Mouse (Mus musculus): Measurements from ENCODE around the gene Snw1. TPM values are rescaled to one million over a fixed set of nuclear protein-coding genes. Genes with fewer than 3 reads are reported as not detected.

The Snw1 gene
- total and polyA plus RNA-seq, 2 experiments from 2014 or later: 20.9 to 68.1 TPM

DNA sequence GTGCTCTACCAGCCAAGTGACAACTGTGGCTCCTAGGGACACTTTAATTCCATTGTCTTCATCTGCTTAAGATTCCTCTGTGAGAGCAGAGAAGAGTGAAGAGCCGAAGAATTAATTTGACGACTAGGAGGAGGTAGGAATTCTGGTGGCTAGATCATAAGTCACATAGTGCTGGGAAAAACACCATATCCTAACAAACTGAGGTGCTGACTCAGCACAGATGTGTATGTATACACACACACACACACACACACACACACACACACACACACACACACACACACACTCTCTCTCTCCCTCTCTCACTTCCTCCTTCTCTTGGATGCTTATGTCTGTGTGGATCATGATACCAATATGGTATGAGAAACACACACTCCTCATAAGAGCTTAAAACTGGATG lies 43.8 kb downstream of the Snw1 start:
- Histone ChIP-seq H3K36me3 (replicated peaks; ENCODE audit: control insufficient read depth, insufficient read depth, low read length) (peaks cover 77% of the 10 kb centered on the region), H3K27ac (ENCODE audit: low read depth) (no peak overlapping the region), H3K4me2 (ENCODE audit: low read depth, low read length) (no peak overlapping the region), H3K4me1 (ENCODE audit: control insufficient read depth, insufficient read depth) (no peaks in the 10 kb centered on the region), H3K9ac (replicated peaks; ENCODE audit: low read depth, low read length) (no peak overlapping the region), H3K27me3 (ENCODE audit: control insufficient read depth, insufficient read depth, low read length) (no peaks in the 10 kb centered on the region), H3K4me3 (ENCODE audit: low read depth, low read length) (no peak overlapping the region), H3K9me3 (replicated peaks; ENCODE audit: control insufficient read depth, low read length) (no peaks in the 10 kb centered on the region)
- ATAC-seq (ENCODE audit: insufficient read depth, low read depth) (no peak), DNase-seq (ENCODE audit: low spot score) (no peak)
- TF ChIP-seq EP300 (IDR thresholded peaks at IDR 0.05; ENCODE audit: low read depth) (no peak), CTCF (IDR thresholded peaks at IDR 0.05; ENCODE audit: low read depth) (no peak)
- 89% methylated on average over 2 of the region's 2 CpGs for WGBS

DNA sequence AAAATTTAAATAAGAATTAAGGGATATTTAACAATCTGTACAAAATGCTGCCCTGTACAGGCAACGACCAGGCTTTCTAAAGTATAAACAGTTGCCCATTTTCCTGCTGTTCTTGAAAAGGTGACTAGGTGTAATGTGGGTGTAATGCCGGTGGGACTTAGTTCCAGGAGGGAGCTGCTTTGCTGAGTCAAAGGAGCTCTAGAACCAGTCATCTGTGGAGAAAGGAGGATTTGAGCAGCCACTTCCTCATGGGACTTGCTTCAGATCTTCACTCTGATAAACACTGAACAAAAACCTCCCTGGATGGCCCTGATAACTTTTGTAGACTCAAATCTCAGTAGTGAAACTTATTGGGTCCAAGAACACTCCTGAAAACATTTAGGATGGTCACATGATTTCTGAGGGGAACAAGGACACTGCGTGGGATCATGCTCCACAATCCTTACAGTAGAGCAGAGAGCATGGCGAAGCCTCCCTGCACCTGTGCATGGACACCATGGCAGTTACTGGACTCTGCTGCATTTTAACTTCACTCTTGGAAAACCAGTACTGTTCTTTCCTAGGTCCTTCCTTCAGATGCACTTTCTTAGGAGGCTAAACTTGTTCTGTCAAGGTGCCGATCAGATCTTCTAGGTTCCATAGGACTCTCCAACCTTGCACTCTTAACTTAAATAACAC lies 45.6 kb downstream of the Snw1 start:
- Histone ChIP-seq H3K9ac (replicated peaks; ENCODE audit: low read depth, low read length) (no peak overlapping the region), H3K36me3 (replicated peaks; ENCODE audit: control insufficient read depth, insufficient read depth, low read length) (peaks cover 64% of the 10 kb centered on the region), H3K4me1 (ENCODE audit: control insufficient read depth, insufficient read depth) (no peaks in the 10 kb centered on the region), H3K4me3 (ENCODE audit: low read depth, low read length) (no peak overlapping the region), H3K27ac (ENCODE audit: low read depth) (no peak overlapping the region), H3K4me2 (ENCODE audit: low read depth, low read length) (no peak overlapping the region), H3K9me3 (replicated peaks; ENCODE audit: control insufficient read depth, low read length) (no peaks in the 10 kb centered on the region), H3K27me3 (ENCODE audit: control insufficient read depth, insufficient read depth, low read length) (no peaks in the 10 kb centered on the region)
- no peak for TF ChIP-seq EP300 (IDR thresholded peaks at IDR 0.05; ENCODE audit: low read depth)
- TF ChIP-seq CTCF (IDR thresholded peaks at IDR 0.05; ENCODE audit: low read depth): no peak
- no peak for ATAC-seq (ENCODE audit: insufficient read depth, low read depth)
- no peak for DNase-seq (ENCODE audit: low spot score)
- whole genome bisulfite sequencing: 88% methylated on average over 5 of the region's 5 CpGs

- Histone ChIP-seq H3K4me3 (ENCODE audit: low read depth, low read length) (no peak overlapping the region), H3K27me3 (ENCODE audit: control insufficient read depth, insufficient read depth, low read length) (no peaks in the 10 kb centered on the region), H3K36me3 (replicated peaks; ENCODE audit: control insufficient read depth, insufficient read depth, low read length) (peaks cover 44% of the 10 kb centered on the region), H3K27ac (ENCODE audit: low read depth) (no peak overlapping the region), H3K4me2 (ENCODE audit: low read depth, low read length) (no peak overlapping the region), H3K9me3 (replicated peaks; ENCODE audit: control insufficient read depth, low read length) (no peaks in the 10 kb centered on the region), H3K9ac (replicated peaks; ENCODE audit: low read depth, low read length) (no peak overlapping the region), H3K4me1 (ENCODE audit: control insufficient read depth, insufficient read depth) (no peaks in the 10 kb centered on the region)
- WGBS: 47% methylated on average over 3 of the region's 3 CpGs
- DNase-seq (ENCODE audit: low spot score) (no peak), ATAC-seq (ENCODE audit: insufficient read depth, low read depth) (no peak)
- TF ChIP-seq EP300 (IDR thresholded peaks at IDR 0.05; ENCODE audit: low read depth): no peak
- TF ChIP-seq CTCF (IDR thresholded peaks at IDR 0.05; ENCODE audit: low read depth): no peak
Measured at GRCm38 (mm10) chr12:87424516-87424915, 47.6 kb downstream of the Snw1 start.

DNA sequence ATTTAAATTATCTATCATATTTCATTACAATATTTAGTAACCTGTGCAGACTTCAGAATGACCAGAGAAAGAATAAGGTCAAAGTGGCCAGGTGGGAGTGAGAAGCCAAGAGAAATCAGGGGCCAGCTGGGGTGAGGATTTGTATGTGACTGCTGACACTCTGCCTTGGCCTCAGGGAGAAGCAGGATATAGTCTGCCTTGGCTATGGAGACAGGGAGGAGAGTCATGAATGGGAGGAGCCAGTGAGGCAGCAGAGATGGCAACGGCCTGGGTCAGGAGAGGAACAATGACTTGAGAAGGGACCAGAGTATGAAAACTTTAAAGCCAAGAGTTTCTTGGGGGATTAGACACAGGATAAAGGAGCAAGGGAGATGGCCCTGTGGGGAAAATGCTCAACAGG lies 48.4 kb downstream of the Snw1 start:
- DNase-seq (ENCODE audit: low spot score): no peak
- Histone ChIP-seq H3K27me3 (ENCODE audit: control insufficient read depth, insufficient read depth, low read length) (no peaks in the 10 kb centered on the region), H3K4me2 (ENCODE audit: low read depth, low read length) (no peak overlapping the region), H3K9me3 (replicated peaks; ENCODE audit: control insufficient read depth, low read length) (no peaks in the 10 kb centered on the region), H3K9ac (replicated peaks; ENCODE audit: low read depth, low read length) (no peak overlapping the region), H3K36me3 (replicated peaks; ENCODE audit: control insufficient read depth, insufficient read depth, low read length) (peaks cover 36% of the 10 kb centered on the region), H3K27ac (ENCODE audit: low read depth) (no peak overlapping the region), H3K4me1 (ENCODE audit: control insufficient read depth, insufficient read depth) (no peaks in the 10 kb centered on the region), H3K4me3 (ENCODE audit: low read depth, low read length) (no peak overlapping the region)
- no peak for ATAC-seq (ENCODE audit: insufficient read depth, low read depth)
- 19% methylated on average over 1 of the region's 1 CpGs for WGBS
- TF ChIP-seq EP300 (IDR thresholded peaks at IDR 0.05; ENCODE audit: low read depth) (no peak), CTCF (IDR thresholded peaks at IDR 0.05; ENCODE audit: low read depth) (no peak)

DNA sequence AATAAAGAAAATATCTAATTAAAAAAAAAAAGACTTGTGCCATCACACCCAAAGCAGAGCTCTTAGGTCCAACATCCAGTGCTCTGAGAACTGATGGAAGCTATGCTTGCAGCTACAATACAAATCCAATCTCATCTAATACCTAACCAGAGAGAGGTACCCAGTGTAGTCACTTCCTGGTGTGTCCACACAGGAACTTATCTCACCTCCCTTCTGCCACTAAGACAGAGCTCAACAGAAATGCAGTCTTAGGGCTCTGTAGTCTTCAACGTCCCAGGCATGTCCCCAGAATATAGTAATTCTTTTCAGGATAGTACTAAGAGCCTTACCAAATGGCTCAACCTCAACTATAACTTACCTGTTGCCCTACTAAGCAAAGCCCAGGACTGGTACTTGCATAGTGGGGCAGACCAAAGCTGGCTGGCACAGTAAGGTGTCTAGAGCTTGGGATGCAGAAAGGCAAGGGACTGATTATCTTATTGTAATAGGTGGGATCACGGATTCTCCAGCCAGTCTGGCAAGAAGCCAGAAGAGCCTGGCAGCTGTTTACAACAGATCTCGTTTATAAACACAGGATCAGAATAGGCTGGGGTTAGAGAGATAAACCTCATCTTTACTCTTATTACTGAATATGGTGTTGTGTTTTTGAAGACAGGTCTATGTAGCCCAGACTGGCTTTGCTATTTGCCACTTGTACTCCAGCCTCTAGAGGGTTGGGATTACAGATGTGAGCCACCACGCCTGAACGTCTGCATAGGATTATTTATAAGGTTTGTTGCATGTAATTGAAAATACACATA lies 50.2 kb downstream of the Snw1 start:
- Histone ChIP-seq H3K9me3 (replicated peaks; ENCODE audit: control insufficient read depth, low read length) (no peaks in the 10 kb centered on the region), H3K4me2 (ENCODE audit: low read depth, low read length) (no peak overlapping the region), H3K36me3 (replicated peaks; ENCODE audit: control insufficient read depth, insufficient read depth, low read length) (peaks cover 20% of the 10 kb centered on the region), H3K9ac (replicated peaks; ENCODE audit: low read depth, low read length) (no peak overlapping the region), H3K27me3 (ENCODE audit: control insufficient read depth, insufficient read depth, low read length) (no peaks in the 10 kb centered on the region), H3K4me1 (ENCODE audit: control insufficient read depth, insufficient read depth) (no peaks in the 10 kb centered on the region), H3K4me3 (ENCODE audit: low read depth, low read length) (no peak overlapping the region), H3K27ac (ENCODE audit: low read depth) (no peak overlapping the region)
- 51% methylated on average over 5 of the region's 5 CpGs for WGBS
- TF ChIP-seq EP300 (IDR thresholded peaks at IDR 0.05; ENCODE audit: low read depth) (no peak), CTCF (IDR thresholded peaks at IDR 0.05; ENCODE audit: low read depth) (no peak)
- no peak for DNase-seq (ENCODE audit: low spot score)
- ATAC-seq (ENCODE audit: insufficient read depth, low read depth): no peak
